Mouse (Mus musculus) duodenum, adult 2 months (tissue): ENCODE measurements around the gene Ip6k2. TPM values are rescaled to one million over a fixed set of nuclear protein-coding genes. Genes with fewer than 3 reads are reported as not detected.

Source experiments
- polyA plus RNA-seq: library from polyadenylated mRNA; depleted of rRNA; stranded (reverse); fragments of >200 nt; gene quantifications from 2 replicates; pipeline ENCODE4 v1.2.3, GENCODE M21; 2012; ENCODE audit warnings: low replicate concordance; rRNA removed

Gene Ip6k2
- polyA plus RNA-seq, result 59.7 and 73.1 TPM in 2 replicates

GRCm38 (mm10) chr9:108783548-108784463 lies at the start of gene Ip6k2:
Gene Ip6k2 (plus strand): TSS chr9:108783796.

GRCm38 (mm10) chr9:108808163-108808665 lies 24.6 kb downstream of the Ip6k2 start, which contains the start of gene Nckipsd:
Gene Nckipsd (plus strand): TSS chr9:108808368.

GRCm38 (mm10) chr9:108825820-108826699 lies 42.5 kb downstream of the Ip6k2 start, which contains the start of gene Celsr3:
Gene Celsr3 (plus strand): TSS chr9:108826320.

GRCm38 (mm10) chr9:108852976-108853375 lies 69.4 kb downstream of the Ip6k2 start, which contains the start of gene Slc26a6:
Gene Slc26a6 (plus strand): TSS chr9:108853283.

Other genes with a start within 250 kb of the Ip6k2 start
- gene Impdh2, start 223.5 kb upstream of the Ip6k2 start, polyA plus RNA-seq, result 47.8 and 97.0 TPM in 2 replicates
- 40.9 and 44.6 TPM in 2 replicates for gene Ndufaf3, start 216.4 kb upstream of the Ip6k2 start, polyA plus RNA-seq
- 135 and 158 TPM in 2 replicates for gene Dalrd3, start 213.9 kb upstream of the Ip6k2 start, polyA plus RNA-seq
- 11.3 and 13.7 TPM in 2 replicates for gene Wdr6, start 205.1 kb upstream of the Ip6k2 start, polyA plus RNA-seq
- 2.8 and 5.9 TPM in 2 replicates for gene P4htm, start 186.1 kb upstream of the Ip6k2 start, polyA plus RNA-seq
- 15.4 and 19.7 TPM in 2 replicates for gene Arih2, start 134.4 kb upstream of the Ip6k2 start, polyA plus RNA-seq
- gene Slc25a20, start 121.7 kb upstream of the Ip6k2 start, polyA plus RNA-seq, result 31.1 and 35.7 TPM in 2 replicates
- gene Prkar2a, start 94.5 kb upstream of the Ip6k2 start, polyA plus RNA-seq, result 31.0 and 32.2 TPM in 2 replicates
- gene Nckipsd, start 24.6 kb downstream of the Ip6k2 start, polyA plus RNA-seq, result 13.1 and 18.2 TPM in 2 replicates
- 0.44 and 0.84 TPM in 2 replicates for gene Celsr3, start 42.5 kb downstream of the Ip6k2 start, polyA plus RNA-seq
- 1,179 and 1,461 TPM in 2 replicates for gene Slc26a6, start 69.5 kb downstream of the Ip6k2 start, polyA plus RNA-seq
- gene Tmem89, start 130.8 kb downstream of the Ip6k2 start, polyA plus RNA-seq, result 27.6 and 44.1 TPM in 2 replicates
- 1,151 and 1,437 TPM in 2 replicates for gene Uqcrc1, start 152.8 kb downstream of the Ip6k2 start, polyA plus RNA-seq
- 3.1 and 9.2 TPM in 2 replicates for gene Col7a1, start 169.8 kb downstream of the Ip6k2 start, polyA plus RNA-seq
- gene Ucn2, start 202.2 kb downstream of the Ip6k2 start, polyA plus RNA-seq, result 0.12 and 0.27 TPM in 2 replicates
- 67.1 and 86.6 TPM in 2 replicates for gene Pfkfb4, start 208.0 kb downstream of the Ip6k2 start, polyA plus RNA-seq